Mouse (Mus musculus) CH12.LX (cell line): Measurements from ENCODE around the gene Ibtk. TPM values are rescaled to one million over a fixed set of nuclear protein-coding genes. Genes with fewer than 3 reads are reported as not detected.

ENCODE experiments used
- DNase-seq: peaks from one replicate; pipeline ENCODE4 v3.0.0-alpha.2; 2013; ENCODE audit errors: extremely low read depth
- H3K27ac ChIP-seq: 2 replicates; pipeline ENCODE4 v1.5.1; 2012; ENCODE audit warnings: low read depth, mild to moderate bottlenecking, control low read depth, moderate library complexity; ENCODE audit not compliant: insufficient read depth
- H3K27me3 ChIP-seq: replicated peaks from 2 replicates; pipeline ENCODE3; 2012; ENCODE audit warnings: inconsistent platforms
- H3K36me3 ChIP-seq, 2 experiments: replicated peaks in 1 of 2; 2 replicates each; pipeline versions ENCODE3 to v1.6.1; 2012; ENCODE audit warnings: inconsistent platforms in 1 of 2, low read length in 1 of 2, mild to moderate bottlenecking in 1 of 2, mixed read lengths in 1 of 2, moderate library complexity in 1 of 2; ENCODE audit not compliant: control insufficient read depth in 1 of 2, insufficient read depth in 1 of 2
- H3K4me1 ChIP-seq, 2 experiments: 2 replicates each; pipeline ENCODE4 v1.6.1; 2012; ENCODE audit warnings: inconsistent platforms in 1 of 2, moderate library complexity in 1 of 2; ENCODE audit not compliant: insufficient read depth in 2 of 2, control insufficient read depth in 1 of 2
- H3K4me2 ChIP-seq: 2 replicates; pipeline ENCODE4 v1.6.1; 2012; ENCODE audit warnings: low read depth, mild to moderate bottlenecking, control low read depth; ENCODE audit not compliant: poor library complexity, insufficient read depth, severe bottlenecking
- H3K4me3 ChIP-seq, 3 experiments: fragments of 150-350 bp in 1 of 3; sonication (generic) in 1 of 3; replicated peaks in 1 of 3; 2 replicates each; pipeline versions ENCODE3 to v1.5.1; 2011 to 2012; ENCODE audit warnings: low read depth in 2 of 3, low read length in 2 of 3, mild to moderate bottlenecking in 2 of 3, moderate library complexity in 2 of 3, control low read depth in 1 of 3, improper control_type of control experiment in 1 of 3, inconsistent platforms in 1 of 3, mixed read lengths in 1 of 3; ENCODE audit not compliant: poor library complexity in 1 of 3
- H3K79me2 ChIP-seq: replicated peaks from 2 replicates; pipeline ENCODE4 v1.6.1; 2012; ENCODE audit warnings: mild to moderate bottlenecking, moderate library complexity; ENCODE audit not compliant: control insufficient read depth, poor library complexity, insufficient read depth, severe bottlenecking; ENCODE audit errors: extremely low read depth
- H3K9ac ChIP-seq: 2 replicates; pipeline ENCODE4 v1.6.1; 2012; ENCODE audit warnings: low read depth, mild to moderate bottlenecking, control low read depth, moderate library complexity; ENCODE audit not compliant: insufficient read depth
- H3K9me3 ChIP-seq: replicated peaks from 2 replicates; pipeline ENCODE3; 2012; ENCODE audit warnings: low read length, inconsistent platforms, mixed read lengths
- CHD2 ChIP-seq: IDR thresholded peaks from 2 replicates; pipeline ENCODE4 v1.6.1; 2011; ENCODE audit warnings: low read length, improper control_type of control experiment
- ELF1 ChIP-seq: IDR thresholded peaks from 2 replicates; pipeline ENCODE4 v1.6.1; 2014; ENCODE audit warnings: low read depth, mild to moderate bottlenecking, inconsistent platforms, low read length, improper control_type of control experiment
- GABPA ChIP-seq: IDR thresholded peaks from 2 replicates; pipeline ENCODE4 v1.6.1; 2012; ENCODE audit warnings: low read depth, low read length, improper control_type of control experiment, inconsistent platforms; ENCODE audit not compliant: insufficient replicate concordance
- JUN ChIP-seq: IDR thresholded peaks from 2 replicates; pipeline ENCODE4 v1.6.1; 2011; ENCODE audit warnings: low read depth, mild to moderate bottlenecking, low read length, improper control_type of control experiment, moderate library complexity; ENCODE audit not compliant: insufficient read depth
- JUND ChIP-seq: conservative IDR thresholded peaks from 2 replicates; pipeline ENCODE4 v1.6.1; 2011; ENCODE audit warnings: low read depth, low read length, improper control_type of control experiment
- KAT2A ChIP-seq: IDR thresholded peaks from 2 replicates; pipeline ENCODE4 v1.6.1; 2012; ENCODE audit warnings: low read length, improper control_type of control experiment, inconsistent platforms; ENCODE audit not compliant: insufficient replicate concordance
- MAX ChIP-seq: IDR thresholded peaks from 2 replicates; pipeline ENCODE4 v1.6.1; 2011; ENCODE audit warnings: low read length, improper control_type of control experiment
- MXI1 ChIP-seq: IDR thresholded peaks from 2 replicates; pipeline ENCODE4 v1.6.1; 2011; ENCODE audit warnings: mild to moderate bottlenecking, low read depth, low read length, improper control_type of control experiment
- POLR2A ChIP-seq: IDR thresholded peaks from 2 replicates; pipeline ENCODE4 v1.6.1; 2011; ENCODE audit warnings: low read depth, mild to moderate bottlenecking, improper control_type of control experiment, low read length
- POLR2AphosphoS2 ChIP-seq: IDR thresholded peaks from 2 replicates; pipeline ENCODE4 v1.6.1; 2011; ENCODE audit warnings: low read depth, low read length, improper control_type of control experiment
- RCOR1 ChIP-seq: conservative IDR thresholded peaks from 2 replicates; pipeline ENCODE4 v1.6.1; 2012; ENCODE audit warnings: low read depth, mild to moderate bottlenecking, inconsistent platforms, low read length, improper control_type of control experiment
- TBP ChIP-seq: conservative IDR thresholded peaks from 2 replicates; pipeline ENCODE4 v1.6.1; 2011; ENCODE audit warnings: low read depth, low read length, improper control_type of control experiment
- TCF12 ChIP-seq: IDR thresholded peaks from 2 replicates; pipeline ENCODE4 v1.6.1; 2014; ENCODE audit warnings: low read depth, mild to moderate bottlenecking, inconsistent platforms, low read length, improper control_type of control experiment
- dilution Hi-C: fragments of 300-500 bp; cut with MboI; formaldehyde crosslinking; loops from 2 replicates; pipeline ENCODE4 v1.14.3; 2020; ENCODE audit warnings: low sequenced_read_pairs; ENCODE audit not compliant: extremely low pct_unique_long_range_greater_than_20kb, extremely low pct_ligation_motif_present
- in situ Hi-C: fragments of 300-500 bp; cut with MboI; formaldehyde crosslinking; loops from 3 replicates; pipeline ENCODE4 v1.14.3; 2019; ENCODE audit warnings: low sequenced_read_pairs, low pct_ligation_motif_present, low pct_unique_long_range_greater_than_20kb, mixed read lengths
- polyA plus RNA-seq: library from polyadenylated mRNA; unstranded; fragments of >175 nt; gene quantifications from 2 replicates; pipeline ENCODE4 v1.2.1, GENCODE M21; 2012; ENCODE audit warnings: low read depth; ENCODE audit not compliant: insufficient read length
- total RNA-seq, 2 experiments: library from RNA; depleted of rRNA; stranded (reverse); fragments of 300-350 nt in 1 of 2; fragments of >200 nt in 1 of 2; gene quantifications; 2 replicates each; pipeline ENCODE4 v1.2.3; 2012 to 2014

Ibtk gene
- total and polyA plus RNA-seq, 3 experiments, result 34.2 to 41.3 (median 40.6) TPM

- no peaks in the 10 kb centered on the region for H3K27me3 ChIP-seq
- H3K4me2 ChIP-seq, result no peak overlapping the region
- no peak for DNase-seq
- in situ Hi-C loops (no loop called here), dilution Hi-C loops (no loop called here)
- TF ChIP-seq ELF1 (no peak), JUND (no peak), TCF12 (no peak), TBP (no peak)
- no peak overlapping the region for H3K4me3 ChIP-seq
- no peak overlapping the region for H3K9ac ChIP-seq
- H3K79me2 ChIP-seq, result no peaks in the 10 kb centered on the region
- H3K36me3 ChIP-seq, result no peaks in the 10 kb centered on the region
- H3K4me1 ChIP-seq, result no peaks in the 10 kb centered on the region
- H3K27ac ChIP-seq, result no peak overlapping the region
- H3K9me3 ChIP-seq, result no peaks in the 10 kb centered on the region
These were observed 73.8 kb downstream of the Ibtk start for GRCm38 (mm10) chr9:85675131-85675905.

- no peaks in the 10 kb centered on the region for H3K9me3 ChIP-seq
- no peak overlapping the region for H3K4me3 ChIP-seq
- H3K4me1 ChIP-seq, result no peaks in the 10 kb centered on the region
- no peaks in the 10 kb centered on the region for H3K36me3 ChIP-seq
- no peaks in the 10 kb centered on the region for H3K27me3 ChIP-seq
- DNase-seq, result no peak
- no peak overlapping the region for H3K4me2 ChIP-seq
- no peak overlapping the region for H3K9ac ChIP-seq
- dilution Hi-C loops (no loop called here), in situ Hi-C loops (no loop called here)
- no peak for TF ChIP-seq POLR2A
- no peak for TF ChIP-seq POLR2AphosphoS2
- no peak for TF ChIP-seq MAX
- TF ChIP-seq CHD2, result no peak
- no peak for TF ChIP-seq GABPA
- no peak for TF ChIP-seq KAT2A
- no peak for TF ChIP-seq JUN
- TF ChIP-seq RCOR1, result no peak
- TF ChIP-seq MXI1, result no peak
- no peaks in the 10 kb centered on the region for H3K79me2 ChIP-seq
- no peak overlapping the region for H3K27ac ChIP-seq
These were observed 75.1 kb downstream of the Ibtk start for GRCm38 (mm10) chr9:85673907-85674481.
